Mouse (Mus musculus): ENCODE measurements around the gene Cgref1. TPM values are rescaled to one million over a fixed set of nuclear protein-coding genes. Genes with fewer than 3 reads are reported as not detected.

The Cgref1 gene
- polyA plus RNA-seq, 1 experiment from 2014 or later, result 62.4 TPM

DNA sequence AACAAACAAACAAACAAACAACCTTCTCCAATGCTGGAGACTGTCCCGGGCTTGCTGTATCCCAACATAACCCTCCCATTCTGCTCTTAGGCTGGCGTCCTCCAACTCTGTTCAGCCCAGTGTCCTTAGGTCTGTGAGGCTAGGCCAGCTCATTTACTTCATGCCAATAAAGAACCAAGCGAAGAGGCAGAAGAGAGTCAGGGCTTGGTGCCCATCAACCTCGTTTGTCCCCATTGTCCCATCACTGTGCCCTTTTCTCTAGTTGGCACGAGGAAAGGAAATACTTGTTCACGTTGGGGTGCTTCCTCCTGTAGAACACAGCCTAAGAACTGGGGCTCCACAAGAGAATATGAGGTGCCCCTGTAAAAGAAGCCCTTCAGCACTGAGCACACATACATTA is 6.3 kb upstream of the Cgref1 start:
- DNase-seq (ENCODE audit: low spot score), result no peak
- Histone ChIP-seq H3K27ac (no peak overlapping the region), H3K27me3 (ENCODE audit: control insufficient read depth, insufficient read depth, low read length) (no peaks in the 10 kb centered on the region), H3K36me3 (replicated peaks; ENCODE audit: control insufficient read depth, insufficient read depth) (peaks cover 46% of the 10 kb centered on the region), H3K9me3 (ENCODE audit: control insufficient read depth, low read length) (no peaks in the 10 kb centered on the region), H3K4me3 (replicated peaks; ENCODE audit: low read length) (no peak overlapping the region), H3K9ac (no peak overlapping the region), H3K4me2 (replicated peaks) (no peak overlapping the region), H3K4me1 (replicated peaks; ENCODE audit: control insufficient read depth, insufficient read depth, low read length) (peaks cover 10% of the 10 kb centered on the region)
- WGBS, result 86% methylated on average over 6 of the region's 6 CpGs
- ATAC-seq (ENCODE audit: low FRiP score), result no peak

- Histone ChIP-seq H3K4me2 (replicated peaks) (peak overlapping the region; percentile 93; the same call in 1 of the 2 replicates), H3K9ac (no peak overlapping the region), H3K36me3 (replicated peaks; ENCODE audit: control insufficient read depth, insufficient read depth) (peaks cover 44% of the 10 kb centered on the region), H3K9me3 (ENCODE audit: control insufficient read depth, low read length) (no peaks in the 10 kb centered on the region), H3K4me1 (replicated peaks; ENCODE audit: control insufficient read depth, insufficient read depth, low read length) (peaks cover 10% of the 10 kb centered on the region), H3K27me3 (ENCODE audit: control insufficient read depth, insufficient read depth, low read length) (no peaks in the 10 kb centered on the region), H3K4me3 (replicated peaks; ENCODE audit: low read length) (no peak overlapping the region), H3K27ac (no peak overlapping the region)
- ATAC-seq (ENCODE audit: low FRiP score) (no peak), DNase-seq (ENCODE audit: low spot score) (no peak)
- WGBS, result 91% methylated on average over 2 of the region's 2 CpGs
Observed at GRCm38 (mm10) chr5:30950922-30951321, 5.5 kb upstream of the Cgref1 start.

GRCm38 (mm10) chr5:30950451-30950850 is 5.1 kb upstream of the Cgref1 start:
- H3K9me3 ChIP-seq (ENCODE audit: control insufficient read depth, low read length), result no peaks in the 10 kb centered on the region
- H3K36me3 ChIP-seq (replicated peaks; ENCODE audit: control insufficient read depth, insufficient read depth), result peaks cover 39% of the 10 kb centered on the region
- ATAC-seq (ENCODE audit: low FRiP score) (no peak), DNase-seq (ENCODE audit: low spot score) (no peak)
- H3K9ac ChIP-seq, result peak overlapping the region; percentile 63
- no peaks in the 10 kb centered on the region for H3K27me3 ChIP-seq (ENCODE audit: control insufficient read depth, insufficient read depth, low read length)
- WGBS, result 62% methylated on average over 4 of the region's 4 CpGs
- peak overlapping the region; percentile 93 for H3K4me2 ChIP-seq (replicated peaks)
- 0 out of 2 replicates have a peak overlapping the region, but pooled peaks have one; percentile 74 for H3K27ac ChIP-seq
- peaks cover 10% of the 10 kb centered on the region for H3K4me1 ChIP-seq (replicated peaks; ENCODE audit: control insufficient read depth, insufficient read depth, low read length)
- H3K4me3 ChIP-seq (replicated peaks; ENCODE audit: low read length), result peak overlapping the region; percentile 45

- Histone ChIP-seq H3K4me2 (replicated peaks) (peak overlapping the region; percentile 93), H3K4me1 (replicated peaks; ENCODE audit: control insufficient read depth, insufficient read depth, low read length) (peaks cover 10% of the 10 kb centered on the region), H3K27ac (peak overlapping the region; percentile 74), H3K27me3 (ENCODE audit: control insufficient read depth, insufficient read depth, low read length) (no peaks in the 10 kb centered on the region), H3K9ac (peak overlapping the region; percentile 63), H3K4me3 (replicated peaks; ENCODE audit: low read length) (peak overlapping the region; percentile 45), H3K36me3 (replicated peaks; ENCODE audit: control insufficient read depth, insufficient read depth) (peaks cover 33% of the 10 kb centered on the region), H3K9me3 (ENCODE audit: control insufficient read depth, low read length) (no peaks in the 10 kb centered on the region)
- 0% methylated on average over 31 of the region's 31 CpGs for WGBS
- ATAC-seq (ENCODE audit: low FRiP score) (peak; percentile 88), DNase-seq (ENCODE audit: low spot score) (peak; percentile 89)
Observed at GRCm38 (mm10) chr5:30949654-30950326, 4.4 kb upstream of the Cgref1 start.

- WGBS, result 77% methylated on average over 5 of the region's 5 CpGs
- Histone ChIP-seq H3K27ac (no peak overlapping the region), H3K4me3 (replicated peaks; ENCODE audit: low read length) (no peak overlapping the region), H3K4me2 (replicated peaks) (no peak overlapping the region), H3K9me3 (ENCODE audit: control insufficient read depth, low read length) (no peaks in the 10 kb centered on the region), H3K4me1 (replicated peaks; ENCODE audit: control insufficient read depth, insufficient read depth, low read length) (peaks cover 15% of the 10 kb centered on the region), H3K27me3 (ENCODE audit: control insufficient read depth, insufficient read depth, low read length) (no peaks in the 10 kb centered on the region), H3K9ac (no peak overlapping the region), H3K36me3 (replicated peaks; ENCODE audit: control insufficient read depth, insufficient read depth) (peaks cover 21% of the 10 kb centered on the region)
- no peak for DNase-seq (ENCODE audit: low spot score)
- ATAC-seq (ENCODE audit: low FRiP score), result no peak
Observed at GRCm38 (mm10) chr5:30948620-30949019, 3.2 kb upstream of the Cgref1 start.

- no peak for ATAC-seq (ENCODE audit: low FRiP score)
- 88% methylated on average over 6 of the region's 6 CpGs for WGBS
- no peaks in the 10 kb centered on the region for H3K27me3 ChIP-seq (ENCODE audit: control insufficient read depth, insufficient read depth, low read length)
- H3K27ac ChIP-seq, result no peak overlapping the region
- no peak overlapping the region for H3K9ac ChIP-seq
- H3K4me3 ChIP-seq (replicated peaks; ENCODE audit: low read length), result peak overlapping the region; percentile 53
- H3K36me3 ChIP-seq (replicated peaks; ENCODE audit: control insufficient read depth, insufficient read depth), result no peaks in the 10 kb centered on the region
- H3K9me3 ChIP-seq (ENCODE audit: control insufficient read depth, low read length), result no peaks in the 10 kb centered on the region
- peaks cover 5% of the 10 kb centered on the region; the same call in 1 of the 2 replicates for H3K4me1 ChIP-seq (replicated peaks; ENCODE audit: control insufficient read depth, insufficient read depth, low read length)
- H3K4me2 ChIP-seq (replicated peaks), result peak overlapping the region; percentile 76
- no peak for DNase-seq (ENCODE audit: low spot score)
Observed at GRCm38 (mm10) chr5:30944344-30944743, 1.0 kb downstream of the Cgref1 start.

DNA sequence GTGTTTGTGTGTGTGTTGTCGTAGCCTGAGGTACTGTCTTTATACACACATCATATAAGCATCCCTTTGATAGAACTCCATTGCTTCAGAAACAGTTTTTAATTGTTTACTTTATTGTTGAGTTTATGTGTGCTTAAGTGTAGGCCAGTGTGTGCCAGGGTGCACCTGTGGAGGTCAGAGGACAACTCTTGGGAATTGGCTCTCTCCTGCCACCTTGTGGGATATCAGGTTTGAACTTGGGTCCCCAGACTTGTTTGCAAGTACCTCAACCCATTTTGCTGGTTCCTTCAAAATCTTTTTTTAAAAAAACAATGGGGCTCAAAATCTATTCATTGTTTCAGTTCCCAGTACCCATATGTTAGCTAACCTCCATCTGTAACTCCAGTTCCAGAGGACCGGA is 2.4 kb downstream of the Cgref1 start:
- no peak overlapping the region for H3K4me3 ChIP-seq (replicated peaks; ENCODE audit: low read length)
- H3K36me3 ChIP-seq (replicated peaks; ENCODE audit: control insufficient read depth, insufficient read depth), result no peaks in the 10 kb centered on the region
- no peaks in the 10 kb centered on the region for H3K9me3 ChIP-seq (ENCODE audit: control insufficient read depth, low read length)
- no peak overlapping the region for H3K9ac ChIP-seq
- DNase-seq (ENCODE audit: low spot score), result no peak
- H3K4me2 ChIP-seq (replicated peaks), result no peak overlapping the region
- no peak overlapping the region for H3K27ac ChIP-seq
- H3K27me3 ChIP-seq (ENCODE audit: control insufficient read depth, insufficient read depth, low read length), result no peaks in the 10 kb centered on the region
- 96% methylated on average over 2 of the region's 2 CpGs for WGBS
- H3K4me1 ChIP-seq (replicated peaks; ENCODE audit: control insufficient read depth, insufficient read depth, low read length), result peaks cover 5% of the 10 kb centered on the region; the same call in 1 of the 2 replicates
- ATAC-seq (ENCODE audit: low FRiP score), result no peak

DNA sequence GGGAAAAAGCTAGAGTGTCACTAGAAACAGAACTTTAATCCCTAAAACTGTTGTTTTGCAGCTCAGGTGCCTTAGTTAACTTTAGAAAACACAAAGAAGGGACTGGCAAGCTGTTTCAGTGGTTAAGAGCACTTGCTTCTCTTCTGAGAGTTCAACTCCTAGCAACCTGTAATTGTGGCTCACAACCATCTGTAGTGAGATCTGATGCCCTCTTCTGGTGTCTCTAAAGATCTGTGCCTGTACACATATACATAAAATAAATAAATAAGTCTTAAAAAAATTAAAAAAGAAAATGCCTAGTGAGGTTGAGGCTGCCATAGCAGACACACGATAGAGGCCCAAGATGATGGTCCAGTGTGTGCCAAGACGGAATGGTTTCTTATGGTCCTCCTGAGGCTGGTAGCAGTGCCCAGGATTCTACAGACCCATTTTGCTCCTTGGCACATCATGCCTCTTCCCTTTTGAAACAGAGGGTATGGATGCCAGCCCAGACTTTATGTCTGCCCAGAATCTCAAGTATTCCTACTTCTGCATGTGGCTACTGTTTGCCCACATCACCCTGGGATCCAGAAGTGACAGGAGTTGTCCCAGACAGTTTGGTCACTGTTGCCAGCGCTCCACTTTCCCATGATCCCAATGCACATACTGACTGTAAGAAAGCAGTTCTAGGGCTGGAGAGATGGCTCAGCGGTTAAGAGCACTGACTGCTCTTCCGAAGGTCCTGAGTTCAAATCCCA is 10.5 kb downstream of the Cgref1 start:
- WGBS, result 89% methylated on average over 5 of the region's 5 CpGs
- no peaks in the 10 kb centered on the region for H3K27me3 ChIP-seq (ENCODE audit: control insufficient read depth, insufficient read depth, low read length)
- no peaks in the 10 kb centered on the region; the same call in 1 of the 2 replicates for H3K36me3 ChIP-seq (replicated peaks; ENCODE audit: control insufficient read depth, insufficient read depth)
- ATAC-seq (ENCODE audit: low FRiP score), result no peak
- no peaks in the 10 kb centered on the region for H3K4me1 ChIP-seq (replicated peaks; ENCODE audit: control insufficient read depth, insufficient read depth, low read length)
- H3K4me2 ChIP-seq (replicated peaks), result no peak overlapping the region
- no peak overlapping the region for H3K27ac ChIP-seq
- H3K9me3 ChIP-seq (ENCODE audit: control insufficient read depth, low read length), result no peaks in the 10 kb centered on the region
- H3K9ac ChIP-seq, result no peak overlapping the region
- H3K4me3 ChIP-seq (replicated peaks; ENCODE audit: low read length), result no peak overlapping the region
- no peak for DNase-seq (ENCODE audit: low spot score)

DNA sequence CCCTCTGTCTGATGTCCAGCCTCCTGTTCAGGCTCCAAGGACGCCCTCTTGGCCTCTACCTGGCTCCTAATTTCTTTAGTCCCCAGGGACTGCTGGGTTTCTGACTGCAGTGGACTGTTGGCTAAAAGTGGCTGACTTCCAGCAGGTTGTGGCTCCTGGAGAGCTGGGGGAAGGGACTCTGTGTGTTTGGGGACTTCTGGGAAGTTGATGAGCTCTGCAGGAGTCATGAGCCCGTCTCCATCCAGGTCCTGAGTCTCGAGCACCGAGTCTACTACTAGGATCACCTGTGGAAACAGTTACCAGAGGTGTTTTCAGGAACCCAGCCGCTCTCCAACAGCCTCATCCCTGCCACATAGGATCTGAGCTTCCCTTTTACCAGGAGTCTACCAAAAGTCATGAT is 11.7 kb downstream of the Cgref1 start:
- ATAC-seq (ENCODE audit: low FRiP score), result no peak
- no peak for DNase-seq (ENCODE audit: low spot score)
- Histone ChIP-seq H3K4me3 (replicated peaks; ENCODE audit: low read length) (no peak overlapping the region), H3K36me3 (replicated peaks; ENCODE audit: control insufficient read depth, insufficient read depth) (no peaks in the 10 kb centered on the region; the same call in 1 of the 2 replicates), H3K27ac (no peak overlapping the region), H3K9ac (no peak overlapping the region), H3K9me3 (ENCODE audit: control insufficient read depth, low read length) (no peaks in the 10 kb centered on the region), H3K27me3 (ENCODE audit: control insufficient read depth, insufficient read depth, low read length) (no peaks in the 10 kb centered on the region), H3K4me2 (replicated peaks) (no peak overlapping the region), H3K4me1 (replicated peaks; ENCODE audit: control insufficient read depth, insufficient read depth, low read length) (no peaks in the 10 kb centered on the region)
- 62% methylated on average over 5 of the region's 5 CpGs for WGBS

Data from hindbrain, embryonic 14.5 days (tissue).